Mouse (Mus musculus): Measurements from ENCODE around the gene Cd300c2. TPM values are rescaled to one million over a fixed set of nuclear protein-coding genes. Genes with fewer than 3 reads are reported as not detected.
"Not testable (repeated sequence)": the region's sequence is repeated elsewhere in the genome, so short reads cannot be mapped to it uniquely, and the experiment has no call there.

The Cd300c2 gene
- total RNA-seq (2015; ENCODE audit: low replicate concordance) (8.0 and 12.6 TPM in 2 replicates), total RNA-seq (2017; ENCODE audit: low replicate concordance) (2.3 and 8.6 TPM in 2 replicates)

- no peak for ATAC-seq (replicated peaks; ENCODE audit: low FRiP score, poor library complexity, severe bottlenecking)
These were observed at the start of gene Cd300c2 for GRCm38 (mm10) chr11:115001474-115002040. Gene Cd300c2, minus strand, starts transcription at chr11:115001880.

GRCm38 (mm10) chr11:115049282-115049895 is 47.7 kb upstream of the Cd300c2 start:
- ATAC-seq (replicated peaks; ENCODE audit: low FRiP score, poor library complexity, severe bottlenecking), result no peak

GRCm38 (mm10) chr11:115048259-115048658 is 46.6 kb upstream of the Cd300c2 start, which contains the start of gene Cd300ld3:
Gene Cd300ld3, minus strand, starts transcription at chr11:115048409.
- ATAC-seq (replicated peaks; ENCODE audit: low FRiP score, poor library complexity, severe bottlenecking), result no peak

- not testable (repeated sequence) for ATAC-seq (replicated peaks; ENCODE audit: low FRiP score, poor library complexity, severe bottlenecking)
These were observed 36.0 kb upstream of the Cd300c2 start, which contains the start of gene Cd300ld5 for GRCm38 (mm10) chr11:115037669-115038068. Gene Cd300ld5, minus strand, starts transcription at chr11:115037769.

GRCm38 (mm10) chr11:115026912-115027311 is 25.2 kb upstream of the Cd300c2 start, which contains the start of gene Cd300ld4:
Gene Cd300ld4, minus strand, starts transcription at chr11:115027012.
- ATAC-seq (replicated peaks; ENCODE audit: low FRiP score, poor library complexity, severe bottlenecking), result not testable (repeated sequence)

- ATAC-seq (replicated peaks; ENCODE audit: low FRiP score, poor library complexity, severe bottlenecking), result not testable (repeated sequence)
These were observed 14.4 kb upstream of the Cd300c2 start, which contains the start of gene Cd300ld2 for GRCm38 (mm10) chr11:115016093-115016492. Gene Cd300ld2, minus strand, starts transcription at chr11:115016193.

GRCm38 (mm10) chr11:115004070-115004469 is 2.4 kb upstream of the Cd300c2 start:
- no peak for ATAC-seq (replicated peaks; ENCODE audit: low FRiP score, poor library complexity, severe bottlenecking)

GRCm38 (mm10) chr11:114989793-114990192 is 11.9 kb downstream of the Cd300c2 start, which contains the start of gene Cd300ld:
Gene Cd300ld, minus strand, starts transcription at chr11:114989922.
- ATAC-seq (replicated peaks; ENCODE audit: low FRiP score, poor library complexity, severe bottlenecking), result no peak

- ATAC-seq (replicated peaks; ENCODE audit: low FRiP score, poor library complexity, severe bottlenecking), result no peak
These were observed 19.8 kb downstream of the Cd300c2 start for GRCm38 (mm10) chr11:114981866-114982265.

GRCm38 (mm10) chr11:114972726-114973125 is 29.0 kb downstream of the Cd300c2 start:
- ATAC-seq (replicated peaks; ENCODE audit: low FRiP score, poor library complexity, severe bottlenecking), result no peak

GRCm38 (mm10) chr11:114968752-114969207 is 32.9 kb downstream of the Cd300c2 start, which contains the start of gene Cd300c:
Gene Cd300c, minus strand, starts transcription at chr11:114969157.
- ATAC-seq (replicated peaks; ENCODE audit: low FRiP score, poor library complexity, severe bottlenecking), result no peak

- no peak for ATAC-seq (replicated peaks; ENCODE audit: low FRiP score, poor library complexity, severe bottlenecking)
These were observed 36.4 kb downstream of the Cd300c2 start for GRCm38 (mm10) chr11:114965182-114965828.

GRCm38 (mm10) chr11:114960369-114960768 is 41.3 kb downstream of the Cd300c2 start:
- ATAC-seq (replicated peaks; ENCODE audit: low FRiP score, poor library complexity, severe bottlenecking), result no peak

Other genes starting within 250 kb of the Cd300c2 start
- not detected in 2 replicates for gene Kif19a, start 236.5 kb downstream of the Cd300c2 start, total RNA-seq (2015; ENCODE audit: low replicate concordance)
- not detected in 2 replicates for gene Kif19a, start 236.5 kb downstream of the Cd300c2 start, total RNA-seq (2017; ENCODE audit: low replicate concordance)
- gene Btbd17, start 205.9 kb downstream of the Cd300c2 start, total RNA-seq (2015; ENCODE audit: low replicate concordance), result not detected in 2 replicates
- not detected in 2 replicates for gene Btbd17, start 205.9 kb downstream of the Cd300c2 start, total RNA-seq (2017; ENCODE audit: low replicate concordance)
- not detected in 2 replicates for gene Gpr142, start 203.0 kb downstream of the Cd300c2 start, total RNA-seq (2015; ENCODE audit: low replicate concordance)
- gene Gpr142, start 203.0 kb downstream of the Cd300c2 start, total RNA-seq (2017; ENCODE audit: low replicate concordance), result not detected in 2 replicates
- gene Gprc5c, start 150.7 kb downstream of the Cd300c2 start, total RNA-seq (2015; ENCODE audit: low replicate concordance), result not detected in 2 replicates
- gene Gprc5c, start 150.7 kb downstream of the Cd300c2 start, total RNA-seq (2017; ENCODE audit: low replicate concordance), result not detected in 2 replicates
- gene Cd300a, start 111.8 kb downstream of the Cd300c2 start, total RNA-seq (2015; ENCODE audit: low replicate concordance), result 2.1 and 4.3 TPM in 2 replicates
- gene Cd300a, start 111.8 kb downstream of the Cd300c2 start, total RNA-seq (2017; ENCODE audit: low replicate concordance), result 2.9 and 6.0 TPM in 2 replicates
- gene Cd300lb, start 67.5 kb downstream of the Cd300c2 start, total RNA-seq (2015; ENCODE audit: low replicate concordance), result 5.0 and 10.1 TPM in 2 replicates
- 1.8 and 2.3 TPM in 2 replicates for gene Cd300lb, start 67.5 kb downstream of the Cd300c2 start, total RNA-seq (2017; ENCODE audit: low replicate concordance)
- not detected in 2 replicates for gene Cd300c, start 32.7 kb downstream of the Cd300c2 start, total RNA-seq (2015; ENCODE audit: low replicate concordance)
- not detected in 2 replicates for gene Cd300c, start 32.7 kb downstream of the Cd300c2 start, total RNA-seq (2017; ENCODE audit: low replicate concordance)
- gene Cd300ld, start 12.0 kb downstream of the Cd300c2 start, total RNA-seq (2015; ENCODE audit: low replicate concordance), result 2.9 and 6.8 TPM in 2 replicates
- gene Cd300ld, start 12.0 kb downstream of the Cd300c2 start, total RNA-seq (2017; ENCODE audit: low replicate concordance), result 3.0 and 4.2 TPM in 2 replicates
- gene Cd300ld2, start 14.3 kb upstream of the Cd300c2 start, total RNA-seq (2015; ENCODE audit: low replicate concordance), result not detected in 2 replicates
- not detected in 2 replicates for gene Cd300ld2, start 14.3 kb upstream of the Cd300c2 start, total RNA-seq (2017; ENCODE audit: low replicate concordance)
- not detected in 2 replicates for gene Cd300ld4, start 25.1 kb upstream of the Cd300c2 start, total RNA-seq (2015; ENCODE audit: low replicate concordance)
- not detected in 2 replicates for gene Cd300ld4, start 25.1 kb upstream of the Cd300c2 start, total RNA-seq (2017; ENCODE audit: low replicate concordance)
- gene Cd300ld5, start 35.9 kb upstream of the Cd300c2 start, total RNA-seq (2015; ENCODE audit: low replicate concordance), result 5.8 and 11.7 TPM in 2 replicates
- not detected in 2 replicates for gene Cd300ld5, start 35.9 kb upstream of the Cd300c2 start, total RNA-seq (2017; ENCODE audit: low replicate concordance)
- 5.8 and 11.7 TPM in 2 replicates for gene Cd300ld3, start 46.5 kb upstream of the Cd300c2 start, total RNA-seq (2015; ENCODE audit: low replicate concordance)
- gene Cd300ld3, start 46.5 kb upstream of the Cd300c2 start, total RNA-seq (2017; ENCODE audit: low replicate concordance), result 4.1 and 5.7 TPM in 2 replicates
- 0.36 and 3.8 TPM in 2 replicates for gene Cd300e, start 60.3 kb upstream of the Cd300c2 start, total RNA-seq (2015; ENCODE audit: low replicate concordance)
- gene Cd300e, start 60.3 kb upstream of the Cd300c2 start, total RNA-seq (2017; ENCODE audit: low replicate concordance), result not detected in 2 replicates
- 1.1 and 10.5 TPM in 2 replicates for gene Rab37, start 89.6 kb upstream of the Cd300c2 start, total RNA-seq (2015; ENCODE audit: low replicate concordance)
- gene Rab37, start 89.6 kb upstream of the Cd300c2 start, total RNA-seq (2017; ENCODE audit: low replicate concordance), result 4.0 and 5.8 TPM in 2 replicates
- 1.7 and 2.9 TPM in 2 replicates for gene Cd300lf, start 132.1 kb upstream of the Cd300c2 start, total RNA-seq (2015; ENCODE audit: low replicate concordance)
- gene Cd300lf, start 132.1 kb upstream of the Cd300c2 start, total RNA-seq (2017; ENCODE audit: low replicate concordance), result 8.6 and 10.7 TPM in 2 replicates
- gene Slc9a3r1, start 161.5 kb upstream of the Cd300c2 start, total RNA-seq (2015; ENCODE audit: low replicate concordance), result 15.1 and 16.8 TPM in 2 replicates
- 13.1 and 13.7 TPM in 2 replicates for gene Slc9a3r1, start 161.5 kb upstream of the Cd300c2 start, total RNA-seq (2017; ENCODE audit: low replicate concordance)
- 5.0 and 6.3 TPM in 2 replicates for gene Tmem104, start 185.6 kb upstream of the Cd300c2 start, total RNA-seq (2015; ENCODE audit: low replicate concordance)
- gene Tmem104, start 185.6 kb upstream of the Cd300c2 start, total RNA-seq (2017; ENCODE audit: low replicate concordance), result 0.64 and 6.3 TPM in 2 replicates
- gene Nat9, start 186.0 kb upstream of the Cd300c2 start, total RNA-seq (2015; ENCODE audit: low replicate concordance), result 9.2 and 11.2 TPM in 2 replicates
- gene Nat9, start 186.0 kb upstream of the Cd300c2 start, total RNA-seq (2017; ENCODE audit: low replicate concordance), result 2.3 TPM in 1 of 2 replicates, not detected in the other